Mouse (Mus musculus) ovary, adult 10 weeks (tissue): Measurements from ENCODE around the gene Efna2. TPM values are rescaled to one million over a fixed set of nuclear protein-coding genes. Genes with fewer than 3 reads are reported as not detected.

Experiments
- polyA plus RNA-seq: library from polyadenylated mRNA; stranded (reverse); fragments of 350-450 nt; fragmentation: Illumina TruSeq; extraction: RNeasy Lipid Tissue Mini Kit (QIAGEN cat#74804); gene quantifications from one replicate; pipeline ENCODE4 v1.2.3, GENCODE M21; 2014

Gene Efna2
- 5.3 TPM for polyA plus RNA-seq

DNA sequence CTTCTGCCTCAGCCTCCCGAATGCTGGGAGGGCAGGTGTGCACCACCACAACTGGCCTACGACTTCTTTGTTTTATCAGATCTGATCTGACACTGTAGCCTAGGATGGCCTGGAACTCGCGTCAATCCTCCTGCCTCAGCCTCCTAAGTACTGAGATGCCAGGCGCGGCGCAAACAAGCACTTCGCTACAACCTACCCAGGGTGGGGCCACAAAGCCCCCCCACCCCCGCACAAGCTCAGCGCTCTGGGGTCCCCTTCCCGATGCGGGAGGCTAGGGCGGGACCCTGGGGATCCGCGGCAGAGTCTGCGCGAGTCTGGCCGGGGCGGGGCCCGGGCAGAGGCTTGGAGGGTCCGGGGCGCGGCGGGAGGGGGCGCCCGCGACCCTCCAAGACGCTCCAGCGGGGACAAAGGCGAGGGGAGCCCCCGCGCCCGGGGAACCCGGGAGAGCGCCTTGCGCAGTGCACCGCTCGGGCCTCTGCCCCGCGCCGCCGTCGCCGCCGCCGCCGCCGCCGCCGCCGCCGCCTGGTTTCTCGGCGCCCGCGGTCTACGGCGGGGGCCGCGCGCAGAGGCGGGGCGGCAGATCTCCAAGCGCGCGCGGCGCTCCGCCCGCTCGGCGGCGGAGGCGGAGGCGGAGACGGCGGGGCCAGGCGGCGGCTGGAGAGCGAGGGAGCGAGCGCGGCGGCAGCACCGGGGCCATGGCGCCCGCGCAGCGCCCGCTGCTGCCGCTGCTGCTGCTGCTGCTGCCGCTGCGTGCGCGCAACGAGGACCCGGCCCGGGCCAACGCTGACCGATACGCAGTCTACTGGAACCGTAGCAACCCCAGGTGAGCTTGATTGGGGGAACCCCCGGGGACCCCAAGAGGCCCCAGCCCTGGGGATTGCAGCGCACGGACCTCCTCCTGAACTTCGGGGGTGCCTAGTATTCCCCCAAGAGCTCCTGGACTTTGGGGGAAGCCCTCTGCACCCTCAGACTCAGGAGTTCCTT lies at the start of gene Efna2:
Gene Efna2 (plus strand): TSS at position 415 of the 984 bp plus-strand sequence.

DNA sequence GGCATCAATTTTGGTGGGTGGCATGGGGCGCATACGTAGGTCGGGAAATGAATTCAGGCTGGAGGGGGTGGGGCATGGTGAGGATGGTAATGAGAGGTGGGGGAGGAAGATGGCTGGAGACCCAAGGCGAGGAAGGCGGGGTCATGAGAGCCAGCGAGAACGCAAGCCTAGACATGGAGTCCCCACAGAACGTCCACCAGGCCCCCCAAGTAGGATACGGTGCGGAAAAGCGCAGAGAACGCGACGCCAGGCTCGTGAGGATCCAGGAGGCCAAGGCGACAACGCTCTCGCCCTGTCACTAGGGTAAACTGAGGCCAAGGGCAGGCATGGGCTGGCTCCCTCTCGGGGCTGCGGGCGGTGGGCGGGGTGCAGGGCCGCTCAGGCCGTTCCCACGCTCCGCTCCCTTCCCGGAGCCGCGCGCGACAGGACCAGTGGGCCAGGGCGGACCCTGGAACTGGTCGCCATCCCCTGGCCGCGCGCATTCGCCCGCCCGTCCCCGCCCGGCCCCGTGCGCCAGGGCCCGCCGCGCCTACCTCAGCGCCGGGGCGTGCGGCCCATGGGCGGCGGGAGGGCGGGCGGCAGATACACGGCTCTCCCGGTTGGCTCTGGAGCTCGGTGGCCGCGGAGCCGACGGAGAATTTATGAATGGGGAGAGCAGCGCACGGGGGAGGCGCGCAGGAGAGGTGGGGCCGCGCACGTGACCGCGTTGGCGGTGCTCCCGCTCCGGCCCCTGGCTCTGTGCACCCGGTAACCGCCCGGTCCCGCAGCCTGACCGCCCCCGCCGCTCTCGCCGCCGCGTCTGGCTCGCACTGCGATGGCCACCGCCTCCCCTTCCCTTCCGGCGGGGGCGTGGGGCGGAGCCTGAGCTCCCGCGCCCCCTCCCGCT lies 40.5 kb upstream of the Efna2 start, which contains the start of gene Atp5d:
Gene Atp5d (plus strand): TSS at position 80 of the 886 bp plus-strand sequence.

DNA sequence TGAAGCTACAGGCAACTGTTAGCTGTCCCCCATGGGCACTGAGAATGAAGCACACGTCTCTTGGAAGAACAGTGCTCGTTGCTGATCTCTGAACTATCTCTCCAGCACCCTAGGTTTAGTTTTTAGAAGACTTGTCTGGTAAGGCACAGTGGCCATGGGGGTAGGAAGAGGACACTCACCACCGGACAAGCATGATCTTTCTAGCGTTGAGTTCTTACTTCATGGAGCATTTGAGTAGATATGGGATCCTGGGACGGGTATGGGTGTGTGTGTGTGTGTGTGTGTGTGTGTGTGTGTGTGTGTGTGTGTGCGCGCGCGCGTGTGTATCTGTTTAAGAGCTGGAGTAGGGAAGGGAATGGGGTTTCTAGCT lies 38.6 kb upstream of the Efna2 start, which contains the start of gene Cbarp:
Gene Cbarp (minus strand): TSS at position 170 of the 370 bp plus-strand sequence.

DNA sequence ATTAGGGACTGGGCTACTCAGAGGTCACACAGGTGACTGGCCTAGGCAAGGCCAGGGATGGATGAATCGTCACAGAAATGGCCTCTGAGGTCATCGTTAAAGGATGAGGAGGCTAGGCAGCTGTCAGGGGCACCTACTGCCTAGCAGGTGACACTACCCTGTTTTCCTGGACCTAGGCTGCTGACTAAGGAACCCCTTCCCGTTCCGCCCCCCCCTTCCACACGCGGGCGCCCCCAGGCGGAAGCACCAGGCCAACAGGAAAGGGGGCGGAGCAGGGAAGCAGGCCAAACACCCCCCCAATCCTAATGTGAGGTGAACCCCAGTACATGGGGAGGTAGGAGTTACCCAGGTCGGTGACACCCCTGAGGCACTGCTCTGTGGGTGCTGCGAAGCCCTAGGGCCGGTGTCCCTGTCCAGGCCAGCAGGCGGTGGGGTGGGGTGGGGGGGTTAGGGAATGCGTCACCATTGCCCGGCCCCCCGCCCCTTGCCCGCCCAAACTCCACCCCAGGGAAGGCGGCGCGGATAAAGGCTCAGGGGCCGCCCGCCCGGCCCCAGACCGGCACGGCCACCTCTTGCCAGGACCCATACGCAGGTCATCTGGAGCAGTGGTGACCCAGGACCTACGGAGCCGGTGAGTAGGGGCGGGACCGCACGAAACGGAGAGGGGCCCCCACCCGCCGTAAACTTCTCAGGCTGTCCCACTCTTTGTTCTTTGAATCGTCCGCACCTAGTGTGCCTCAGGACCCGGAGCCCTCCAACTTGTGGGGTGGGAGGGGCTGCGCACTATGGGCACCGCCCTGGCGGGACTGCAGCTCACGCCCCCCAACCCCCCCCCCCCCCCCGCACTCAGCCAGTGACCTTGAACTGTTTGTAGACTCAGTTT lies 31.3 kb upstream of the Efna2 start, which contains the start of gene Midn:
Gene Midn (plus strand): TSS at position 554 of the 883 bp plus-strand sequence.

DNA sequence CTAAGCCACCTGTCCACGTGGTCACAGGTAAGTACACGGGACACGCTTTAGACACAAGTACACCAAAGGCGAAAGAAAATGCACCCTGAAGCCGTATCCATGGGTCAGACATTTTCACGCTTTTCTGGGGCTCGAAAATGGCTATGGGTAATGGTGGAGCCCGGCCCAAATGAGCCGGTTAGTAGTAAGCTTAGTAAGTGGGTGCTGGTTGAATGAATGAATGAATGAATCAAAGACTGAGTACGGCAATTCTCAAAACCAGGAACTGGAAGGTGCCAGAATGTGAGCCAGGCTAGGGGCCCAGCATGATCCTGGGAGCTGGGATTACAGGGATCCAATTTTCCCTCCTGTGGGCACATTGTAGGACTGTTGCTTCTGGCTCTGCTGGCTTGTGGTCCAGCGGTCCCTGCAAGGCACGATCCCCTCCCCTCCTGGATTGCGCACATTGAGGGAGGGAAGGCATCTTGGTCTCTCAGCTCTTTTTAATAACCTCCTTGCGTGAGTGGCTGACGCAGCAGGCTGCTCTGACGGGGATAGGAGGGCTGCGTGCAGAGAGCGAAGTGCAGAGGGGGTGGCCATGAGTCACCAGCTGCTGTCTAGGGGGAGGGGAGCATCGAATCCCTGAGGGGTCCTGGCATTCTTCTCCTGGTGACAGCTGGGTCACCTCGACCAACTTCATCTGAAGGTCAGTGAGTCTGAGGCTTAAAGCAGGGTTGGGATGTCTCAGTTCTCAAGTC lies 13.7 kb upstream of the Efna2 start, which contains the start of gene Cirbp:
Gene Cirbp (plus strand): TSS at position 594 of the 737 bp plus-strand sequence.

DNA sequence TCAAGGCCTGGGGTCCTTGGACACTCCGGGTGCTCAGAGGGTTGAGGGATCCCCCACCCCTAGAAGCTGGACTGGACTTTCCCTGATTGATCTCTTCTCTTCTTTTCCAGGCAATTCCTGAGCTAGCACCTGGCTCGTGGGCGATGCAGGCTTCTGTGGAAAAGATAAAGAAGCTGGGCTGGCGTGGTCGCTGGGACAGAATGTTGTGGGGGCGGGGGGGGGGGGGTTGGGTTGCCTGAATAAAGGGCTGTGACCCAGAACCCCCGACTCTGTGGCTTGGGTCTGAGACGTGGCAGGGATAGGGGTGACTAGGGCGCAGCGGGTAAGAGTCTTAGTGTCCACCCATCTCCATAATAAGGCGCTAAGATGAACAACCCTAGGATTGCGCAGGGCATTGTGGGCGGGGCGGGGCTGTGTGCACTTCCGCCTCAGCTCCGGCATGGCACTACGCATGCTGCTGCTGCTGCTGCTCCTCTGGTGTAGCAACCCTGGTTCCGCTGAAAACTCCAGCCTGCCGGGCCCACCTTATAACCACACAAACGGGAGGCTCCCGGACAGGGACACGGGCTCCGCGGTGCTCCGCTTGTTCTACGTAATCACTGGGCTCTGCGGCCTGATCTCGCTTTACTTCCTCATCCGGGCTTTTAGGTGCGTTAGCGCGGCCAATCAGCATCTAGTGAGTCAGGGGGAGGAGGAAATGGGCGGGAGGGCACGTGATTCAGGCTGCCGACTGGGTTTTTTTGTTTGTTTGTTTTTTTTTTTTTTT lies 6.6 kb upstream of the Efna2 start, which contains the start of gene 1600002K03Rik:
Gene 1600002K03Rik (plus strand): TSS at position 418 of the 766 bp plus-strand sequence.

DNA sequence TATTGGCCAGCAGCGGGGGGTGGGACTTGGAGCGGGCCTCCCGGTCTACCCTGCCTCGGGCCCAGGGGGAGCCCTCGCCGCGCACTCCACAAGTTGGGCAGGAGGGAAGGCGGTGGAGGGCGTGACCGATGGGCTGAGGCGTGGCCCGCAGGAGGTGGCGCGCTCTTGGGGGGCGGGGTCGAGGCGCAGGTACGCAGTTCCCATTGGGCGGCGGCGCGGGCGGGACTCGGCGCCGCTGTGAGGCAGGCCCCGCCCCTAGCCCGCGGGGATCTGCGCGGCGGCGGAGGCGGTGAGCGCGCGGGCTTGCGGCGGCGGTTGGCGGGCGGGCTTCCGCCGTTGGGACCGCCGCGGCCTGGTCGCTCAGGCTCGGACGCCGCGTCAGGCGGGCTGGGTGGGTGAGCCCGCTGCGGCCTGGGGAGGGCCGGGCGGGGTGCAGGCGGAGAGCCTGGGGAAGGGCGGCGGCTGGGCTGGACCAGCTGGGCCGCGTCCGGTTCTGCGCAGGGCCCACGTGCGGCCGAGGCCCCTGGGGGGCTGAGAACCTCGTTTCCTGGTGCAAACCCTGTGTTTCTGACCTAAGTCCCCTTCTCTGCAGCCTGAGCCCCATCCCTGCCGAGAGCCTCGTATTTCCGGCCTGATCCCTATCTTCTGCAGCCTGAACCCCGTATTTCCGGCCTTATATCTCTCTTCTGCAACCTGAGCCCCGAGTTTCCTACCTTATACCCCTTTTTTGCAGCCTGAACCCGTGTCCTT lies 47.3 kb downstream of the Efna2 start, which contains the start of gene Mum1:
Gene Mum1 (plus strand): TSS at position 19 of the 750 bp plus-strand sequence.

Other genes starting within 250 kb of the Efna2 start
- 1.2 TPM for gene Wdr18, start 219.3 kb upstream of the Efna2 start, polyA plus RNA-seq
- gene Grin3b, start 208.8 kb upstream of the Efna2 start, polyA plus RNA-seq, result not detected
- gene Tmem259, start 195.2 kb upstream of the Efna2 start, polyA plus RNA-seq, result not detected
- 10.0 TPM for gene Cnn2, start 190.9 kb upstream of the Efna2 start, polyA plus RNA-seq
- 0.14 TPM for gene Abca7, start 183.0 kb upstream of the Efna2 start, polyA plus RNA-seq
- not detected for gene Arhgap45, start 162.8 kb upstream of the Efna2 start, polyA plus RNA-seq
- gene Polr2e, start 139.7 kb upstream of the Efna2 start, polyA plus RNA-seq, result 0.51 TPM
- gene Gpx4, start 132.3 kb upstream of the Efna2 start, polyA plus RNA-seq, result 21.6 TPM
- 0.29 TPM for gene Sbno2, start 73.9 kb upstream of the Efna2 start, polyA plus RNA-seq
- gene Stk11, start 63.7 kb upstream of the Efna2 start, polyA plus RNA-seq, result 4.8 TPM
- gene Atp5d, start 40.9 kb upstream of the Efna2 start, polyA plus RNA-seq, result 0.34 TPM
- not detected for gene Cbarp, start 38.6 kb upstream of the Efna2 start, polyA plus RNA-seq
- 10.3 TPM for gene Midn, start 31.2 kb upstream of the Efna2 start, polyA plus RNA-seq
- gene Cirbp, start 13.5 kb upstream of the Efna2 start, polyA plus RNA-seq, result 34.8 TPM
- gene 1600002K03Rik, start 6.5 kb upstream of the Efna2 start, polyA plus RNA-seq, result 1.1 TPM
- 5.4 TPM for gene Mum1, start 47.0 kb downstream of the Efna2 start, polyA plus RNA-seq
- 1.1 TPM for gene Ndufs7, start 69.6 kb downstream of the Efna2 start, polyA plus RNA-seq
- gene Gamt, start 81.5 kb downstream of the Efna2 start, polyA plus RNA-seq, result not detected
- 25.0 TPM for gene Dazap1, start 82.0 kb downstream of the Efna2 start, polyA plus RNA-seq
- not detected for gene Rps15, start 113.0 kb downstream of the Efna2 start, polyA plus RNA-seq
- not detected for gene Apc2, start 116.5 kb downstream of the Efna2 start, polyA plus RNA-seq
- 1.1 TPM for gene 2310011J03Rik, start 141.1 kb downstream of the Efna2 start, polyA plus RNA-seq
- gene Pcsk4, start 150.0 kb downstream of the Efna2 start, polyA plus RNA-seq, result not detected
- gene Reep6, start 150.5 kb downstream of the Efna2 start, polyA plus RNA-seq, result not detected
- gene Adamtsl5, start 168.9 kb downstream of the Efna2 start, polyA plus RNA-seq, result not detected
- not detected for gene Plk5, start 177.0 kb downstream of the Efna2 start, polyA plus RNA-seq
- 29.8 TPM for gene Mex3d, start 208.2 kb downstream of the Efna2 start, polyA plus RNA-seq
- not detected for gene Mbd3, start 220.1 kb downstream of the Efna2 start, polyA plus RNA-seq
- not detected for gene Uqcr11, start 227.3 kb downstream of the Efna2 start, polyA plus RNA-seq